Mouse (Mus musculus) MEL (cell line): Measurements from ENCODE around the gene Hnf1a. TPM values are rescaled to one million over a fixed set of nuclear protein-coding genes. Genes with fewer than 3 reads are reported as not detected.

Experiments
- DNase-seq: peaks from one replicate; pipeline ENCODE4 v3.0.0; 2011; ENCODE audit warnings: low read depth, low spot score
- H3K27ac ChIP-seq: 2 replicates; pipeline ENCODE4 v1.5.1; 2012; ENCODE audit warnings: low read depth, mild to moderate bottlenecking, control low read depth, low read length, moderate library complexity; ENCODE audit not compliant: control insufficient read depth
- H3K27me3 ChIP-seq, 2 experiments: fragments of 150-350 bp in 1 of 2; sonication (generic) in 1 of 2; 2 replicates each; pipeline ENCODE4 v1.6.1; 2012; ENCODE audit warnings: low read length in 2 of 2, mild to moderate bottlenecking in 2 of 2, improper control_type of control experiment in 1 of 2, moderate library complexity in 1 of 2; ENCODE audit not compliant: insufficient read depth in 2 of 2, control insufficient read depth in 1 of 2
- H3K36me3 ChIP-seq, 2 experiments: 2 replicates each; pipeline ENCODE4 v1.6.1; 2012 to 2014; ENCODE audit warnings: low read length in 2 of 2, improper control_type of control experiment in 1 of 2, inconsistent platforms in 1 of 2, mild to moderate bottlenecking in 1 of 2; ENCODE audit not compliant: insufficient read depth in 2 of 2, control insufficient read depth in 1 of 2
- H3K4me1 ChIP-seq, 2 experiments: fragments of 150-350 bp in 1 of 2; sonication (generic) in 1 of 2; 2 replicates each; pipeline ENCODE4 v1.6.1; 2012; ENCODE audit warnings: low read length in 2 of 2, improper control_type of control experiment in 1 of 2, mild to moderate bottlenecking in 1 of 2; ENCODE audit not compliant: insufficient read depth in 2 of 2, control insufficient read depth in 1 of 2
- H3K4me3 ChIP-seq, 2 experiments: fragments of 150-350 bp in 1 of 2; sonication (generic) in 1 of 2; 2 replicates each; pipeline ENCODE4 v1.5.1; 2012; ENCODE audit warnings: low read depth in 2 of 2, low read length in 2 of 2, mild to moderate bottlenecking in 2 of 2, moderate library complexity in 2 of 2, control low read depth in 1 of 2, improper control_type of control experiment in 1 of 2; ENCODE audit not compliant: control insufficient read depth in 1 of 2, insufficient read depth in 1 of 2
- H3K79me2 ChIP-seq: 2 replicates; pipeline ENCODE4 v1.6.1; 2012; ENCODE audit warnings: mild to moderate bottlenecking, low read length, moderate library complexity; ENCODE audit not compliant: control insufficient read depth, poor library complexity, insufficient read depth
- H3K9ac ChIP-seq: 2 replicates; pipeline ENCODE4 v1.6.1; 2012; ENCODE audit warnings: low read depth, mild to moderate bottlenecking, control low read depth, low read length, moderate library complexity; ENCODE audit not compliant: control insufficient read depth, poor library complexity, severe bottlenecking
- H3K9me3 ChIP-seq: fragments of 150-350 bp; sonication (generic); replicated peaks from 2 replicates; pipeline ENCODE4 v1.6.1; 2012; ENCODE audit warnings: mild to moderate bottlenecking, low read length, improper control_type of control experiment, moderate library complexity; ENCODE audit not compliant: insufficient read depth
- CHD2 ChIP-seq: IDR thresholded peaks from 2 replicates; pipeline ENCODE4 v1.6.1; 2011; ENCODE audit warnings: low read length, improper control_type of control experiment
- HCFC1 ChIP-seq: IDR thresholded peaks from 2 replicates; pipeline ENCODE4 v1.6.1; 2012; ENCODE audit warnings: low read depth, mild to moderate bottlenecking, inconsistent platforms, low read length, improper control_type of control experiment, moderate library complexity
- KAT2A ChIP-seq: conservative IDR thresholded peaks from 2 replicates; pipeline ENCODE4 v1.6.1; 2012; ENCODE audit warnings: low read depth, low read length, improper control_type of control experiment, inconsistent platforms
- MAFK ChIP-seq: IDR thresholded peaks from 2 replicates; pipeline ENCODE4 v1.6.1; 2011; ENCODE audit warnings: low read depth, mild to moderate bottlenecking, low read length, improper control_type of control experiment, borderline replicate concordance
- MAX ChIP-seq: IDR thresholded peaks from 2 replicates; pipeline ENCODE4 v1.6.1; 2011; ENCODE audit warnings: low read length, improper control_type of control experiment
- POLR2A ChIP-seq, 2 experiments: IDR thresholded peaks; 2 replicates each; pipeline ENCODE4 v1.6.1; 2011 to 2012; ENCODE audit warnings: low read length in 2 of 2, mild to moderate bottlenecking in 2 of 2, control low read depth in 1 of 2, improper control_type of control experiment in 1 of 2, low read depth in 1 of 2, moderate library complexity in 1 of 2; ENCODE audit not compliant: control insufficient read depth in 1 of 2, insufficient read depth in 1 of 2, poor library complexity in 1 of 2
- SIN3A ChIP-seq: IDR thresholded peaks from 2 replicates; pipeline ENCODE4 v1.6.1; 2012; ENCODE audit warnings: low read length, improper control_type of control experiment, inconsistent platforms
- SMC3 ChIP-seq: IDR thresholded peaks from 2 replicates; pipeline ENCODE4 v1.6.1; 2011; ENCODE audit warnings: low read depth, low read length, improper control_type of control experiment
- TAL1 ChIP-seq: IDR thresholded peaks from 2 replicates; pipeline ENCODE4 v1.6.1; 2012; ENCODE audit warnings: mild to moderate bottlenecking, inconsistent platforms, low read length, moderate library complexity, mixed read lengths
- TCF12 ChIP-seq: IDR thresholded peaks from 2 replicates; pipeline ENCODE4 v1.6.1; 2014; ENCODE audit warnings: low read depth, mild to moderate bottlenecking, inconsistent platforms, low read length, improper control_type of control experiment, moderate library complexity
- UBTF ChIP-seq: IDR thresholded peaks from 2 replicates; pipeline ENCODE4 v1.6.1; 2012; ENCODE audit warnings: low read depth, mild to moderate bottlenecking, inconsistent platforms, low read length, improper control_type of control experiment, moderate library complexity, borderline replicate concordance; ENCODE audit not compliant: insufficient read depth
- USF1 ChIP-seq: IDR thresholded peaks from 2 replicates; pipeline ENCODE4 v1.6.1; 2014; ENCODE audit warnings: low read depth, mild to moderate bottlenecking, inconsistent platforms, low read length, improper control_type of control experiment, moderate library complexity
- USF2 ChIP-seq, 2 experiments: IDR thresholded peaks; 2 replicates each; pipeline ENCODE4 v1.6.1; 2011 to 2012; ENCODE audit warnings: improper control_type of control experiment in 2 of 2, low read length in 2 of 2, borderline replicate concordance in 1 of 2, inconsistent platforms in 1 of 2, low read depth in 1 of 2, mild to moderate bottlenecking in 1 of 2; ENCODE audit not compliant: insufficient read depth in 1 of 2
- ZKSCAN1 ChIP-seq: IDR thresholded peaks from 2 replicates; pipeline ENCODE4 v1.6.1; 2012; ENCODE audit warnings: low read depth, mild to moderate bottlenecking, inconsistent platforms, low read length, improper control_type of control experiment, moderate library complexity
- ZNF384 ChIP-seq: IDR thresholded peaks from 2 replicates; pipeline ENCODE4 v1.6.1; 2012; ENCODE audit warnings: low read depth, mild to moderate bottlenecking, inconsistent platforms, low read length, improper control_type of control experiment
- polyA plus RNA-seq, 2 experiments: library from polyadenylated mRNA; stranded (reverse) in 1 of 2; unstranded in 1 of 2; fragments of >175 nt in 1 of 2; fragments of >200 nt in 1 of 2; gene quantifications; 2 replicates each; pipeline versions ENCODE4 v1.2.1 to v1.2.4; 2012; ENCODE audit warnings: low replicate concordance in 2 of 2, low read depth in 1 of 2; ENCODE audit not compliant: insufficient read length in 2 of 2, insufficient read depth in 1 of 2, missing spikeins in 1 of 2
- total RNA-seq: library from RNA; depleted of rRNA; stranded (reverse); fragments of 300-350 nt; gene quantifications from 2 replicates; pipeline ENCODE4 v1.2.3, GENCODE M21; 2012

The Hnf1a gene
- total and polyA plus RNA-seq, 3 experiments = 0.08 to 0.28 TPM; not detected in 1

GRCm38 (mm10) chr5:114953326-114953725 is 17.6 kb downstream of the Hnf1a start:
- no peaks in the 10 kb centered on the region for H3K9me3 ChIP-seq
- no peak overlapping the region for H3K9ac ChIP-seq
- H3K79me2 ChIP-seq = no peaks in the 10 kb centered on the region
- DNase-seq = no peak
- H3K27me3 ChIP-seq = no peaks in the 10 kb centered on the region
- H3K4me1 ChIP-seq = no peaks in the 10 kb centered on the region
- no peak for TF ChIP-seq KAT2A
- TF ChIP-seq MAX = no peak
- TF ChIP-seq USF2 (IDR thresholded peaks at IDR 0.05; ENCODE audit: borderline replicate concordance in 1 of 2, insufficient read depth in 1 of 2, low read depth in 1 of 2, low read length in 2 of 2) = no peak
- TF ChIP-seq HCFC1 = no peak
- no peak for TF ChIP-seq UBTF
- TF ChIP-seq TCF12 = no peak
- TF ChIP-seq SMC3 = no peak
- no peak for TF ChIP-seq SIN3A
- no peak for TF ChIP-seq TAL1
- TF ChIP-seq CHD2 = no peak
- no peak for TF ChIP-seq ZNF384
- TF ChIP-seq ZKSCAN1 = no peak
- TF ChIP-seq, all 39 proteins: peak for 0
- no peaks in the 10 kb centered on the region for H3K36me3 ChIP-seq
- no peak overlapping the region for H3K27ac ChIP-seq
- no peak overlapping the region for H3K4me3 ChIP-seq

GRCm38 (mm10) chr5:114951279-114951880 is 19.5 kb downstream of the Hnf1a start:
- Histone ChIP-seq H3K4me1 (no peaks in the 10 kb centered on the region), H3K36me3 (no peaks in the 10 kb centered on the region), H3K27ac (no peak overlapping the region), H3K27me3 (no peaks in the 10 kb centered on the region), H3K9ac (no peak overlapping the region), H3K4me3 (no peak overlapping the region), H3K79me2 (no peaks in the 10 kb centered on the region), H3K9me3 (no peaks in the 10 kb centered on the region)
- TF ChIP-seq SIN3A (no peak), MAX (no peak), MAFK (no peak), POLR2A (IDR thresholded peaks at IDR 0.05; ENCODE audit: control insufficient read depth in 1 of 2, insufficient read depth in 1 of 2, low read depth in 1 of 2, low read length in 2 of 2, poor library complexity in 1 of 2) (no peak), SMC3 (no peak), CHD2 (no peak), USF1 (no peak), TCF12 (no peak)
- no peak for DNase-seq
